Mouse (Mus musculus) adrenal gland, adult 18-20 months (tissue): ENCODE measurements around the gene Efcab6. TPM values are rescaled to one million over a fixed set of nuclear protein-coding genes. Genes with fewer than 3 reads are reported as not detected.

Experiments
- DNase-seq, 2 experiments: peaks; one replicate each; pipeline ENCODE4 v3.0.0; 2021 to 2022; ENCODE audit warnings: low spot score in 2 of 2
- total RNA-seq, 2 experiments: library from RNA; stranded (reverse); gene quantifications; 1 replicate in 1 of 2; 2 replicates in 1 of 2; pipeline ENCODE4 v1.2.3; 2021

Efcab6 gene
- total RNA-seq, 2 experiments from 2014 or later: not detected

DNA sequence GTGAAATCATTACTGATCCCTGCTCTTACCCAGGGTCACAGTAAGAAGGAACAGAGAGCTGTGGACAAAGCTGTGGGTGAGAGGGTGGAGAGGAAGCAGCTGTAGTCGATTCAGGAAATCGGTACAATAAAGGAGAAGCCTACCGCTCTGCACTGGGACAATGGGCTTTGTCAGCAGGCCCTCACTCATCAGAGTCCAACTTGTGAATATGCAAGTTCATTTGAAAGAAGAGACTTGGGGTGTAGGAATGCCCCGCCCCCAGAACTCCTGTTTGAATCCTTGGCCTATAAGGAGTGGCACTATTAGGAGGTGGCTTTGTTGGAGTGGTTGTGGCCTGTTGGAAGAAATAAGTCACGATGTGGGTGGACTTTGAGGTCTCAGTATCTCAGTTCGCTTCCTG, 86.3 kb downstream of the Efcab6 start:
- no peak for DNase-seq

DNA sequence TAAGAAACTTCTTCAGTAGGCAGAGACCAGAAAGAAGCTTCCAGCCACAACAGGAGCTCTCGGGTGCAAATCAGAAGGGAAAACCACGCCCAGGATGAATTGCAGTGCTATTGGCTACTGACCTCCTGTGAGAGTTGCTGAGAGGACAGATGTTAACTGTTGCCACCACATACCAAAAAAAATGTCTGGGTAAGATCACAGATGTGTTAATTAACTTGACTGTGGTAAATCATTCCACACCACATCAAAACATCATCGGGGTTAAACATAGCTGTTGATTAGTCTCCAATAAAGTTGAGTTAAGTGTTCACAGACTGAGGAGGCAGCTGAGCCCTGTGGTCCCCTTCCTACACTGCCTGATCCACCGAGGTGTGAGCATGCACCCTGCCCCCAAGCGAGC, 88.1 kb downstream of the Efcab6 start:
- DNase-seq: no peak

DNA sequence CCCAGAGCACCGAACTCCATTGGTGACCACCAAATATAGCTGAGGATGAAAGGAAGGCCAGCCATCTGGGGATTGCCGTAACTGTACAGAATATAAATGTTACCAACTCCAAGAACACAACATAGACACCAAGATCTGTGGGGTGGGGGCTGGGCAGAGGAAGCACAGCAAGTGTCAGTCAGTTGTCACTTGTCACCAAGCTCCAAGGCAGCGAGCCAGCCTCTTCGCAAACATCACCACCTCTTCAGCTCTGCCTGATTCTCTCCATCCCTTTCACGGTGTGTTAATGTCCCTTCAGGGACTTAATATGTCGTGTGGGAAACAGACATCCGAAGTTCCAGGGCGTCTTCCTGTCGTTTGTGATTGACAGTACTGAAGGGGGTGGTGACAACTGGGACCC, 93.0 kb downstream of the Efcab6 start:
- DNase-seq: no peak

DNA sequence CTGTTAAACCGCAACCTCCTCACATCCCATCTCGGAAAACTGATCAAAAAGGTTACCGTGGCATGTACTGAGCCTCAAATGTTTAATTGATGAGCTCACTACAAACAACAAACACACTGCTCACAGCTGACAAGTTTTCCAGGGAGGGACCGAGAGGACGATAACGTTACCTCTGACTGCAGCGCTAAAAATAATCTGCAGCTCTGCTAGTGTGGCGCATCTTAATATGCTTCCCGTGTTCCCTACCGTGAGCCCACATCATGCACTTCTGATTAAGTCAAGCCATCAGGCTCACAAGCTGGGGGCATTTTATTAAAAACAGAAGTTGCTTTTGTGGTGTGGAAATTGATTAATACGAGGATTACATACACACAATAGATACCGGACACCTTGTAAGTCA, 97.4 kb downstream of the Efcab6 start:
- DNase-seq: no peak

DNA sequence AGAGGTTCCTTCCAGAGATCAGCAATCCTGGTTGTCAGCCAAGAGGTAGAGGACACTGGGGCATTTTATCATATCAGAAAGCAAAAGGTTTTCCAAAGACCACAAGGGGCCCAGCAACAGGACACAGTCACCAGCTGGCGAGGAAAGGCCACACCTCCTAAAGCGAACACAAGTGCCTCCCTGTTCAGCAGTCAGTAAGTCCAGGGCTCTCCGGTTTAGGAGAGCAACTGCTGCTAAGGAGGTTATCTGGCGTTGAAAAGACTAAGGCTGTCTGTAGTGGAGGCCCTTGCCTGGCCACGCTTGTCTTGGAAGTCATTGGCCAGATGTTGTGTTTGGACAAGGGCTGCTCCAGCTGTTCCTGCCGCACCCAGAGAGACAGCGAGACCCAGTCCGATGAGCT, 100.1 kb downstream of the Efcab6 start:
- DNase-seq: no peak

DNA sequence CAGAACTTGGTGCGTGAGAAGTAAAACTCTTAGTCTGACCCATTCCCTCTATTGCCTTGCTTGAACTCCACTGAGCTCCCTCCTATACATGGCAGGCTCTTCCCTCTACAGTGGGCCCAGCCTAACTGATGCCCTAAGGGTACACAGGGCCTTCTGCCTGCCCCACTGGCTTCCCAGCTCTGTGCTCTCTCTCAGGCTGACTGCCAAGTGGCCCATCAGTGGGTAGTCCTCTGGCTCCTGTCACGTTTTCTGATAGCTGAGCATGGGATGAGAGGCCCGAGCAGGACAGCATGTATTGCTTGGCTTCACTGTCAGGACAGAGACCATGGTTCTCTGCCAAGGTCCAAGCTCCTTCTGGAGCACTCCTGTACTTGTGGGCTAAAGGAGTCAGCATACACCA, 106.8 kb downstream of the Efcab6 start:
- DNase-seq: no peak

DNA sequence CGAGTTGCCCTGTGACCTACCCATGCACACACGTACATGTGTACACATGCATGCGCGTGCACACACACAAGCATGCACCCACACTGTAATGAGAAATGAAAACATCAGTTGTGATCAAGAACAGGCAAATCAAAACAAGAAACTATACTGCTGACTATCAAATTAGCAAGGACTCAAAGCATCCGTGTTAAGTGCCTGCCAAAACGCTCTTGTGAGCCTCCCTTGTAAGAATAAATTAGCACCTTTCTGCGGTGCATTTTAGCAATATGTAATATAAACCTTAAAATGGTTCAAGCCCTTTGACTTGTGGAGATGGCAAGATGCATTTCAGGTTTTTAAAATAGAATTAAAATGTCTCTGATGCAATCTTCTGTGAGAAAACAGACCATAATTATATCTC, 108.2 kb downstream of the Efcab6 start:
- DNase-seq: no peak

DNA sequence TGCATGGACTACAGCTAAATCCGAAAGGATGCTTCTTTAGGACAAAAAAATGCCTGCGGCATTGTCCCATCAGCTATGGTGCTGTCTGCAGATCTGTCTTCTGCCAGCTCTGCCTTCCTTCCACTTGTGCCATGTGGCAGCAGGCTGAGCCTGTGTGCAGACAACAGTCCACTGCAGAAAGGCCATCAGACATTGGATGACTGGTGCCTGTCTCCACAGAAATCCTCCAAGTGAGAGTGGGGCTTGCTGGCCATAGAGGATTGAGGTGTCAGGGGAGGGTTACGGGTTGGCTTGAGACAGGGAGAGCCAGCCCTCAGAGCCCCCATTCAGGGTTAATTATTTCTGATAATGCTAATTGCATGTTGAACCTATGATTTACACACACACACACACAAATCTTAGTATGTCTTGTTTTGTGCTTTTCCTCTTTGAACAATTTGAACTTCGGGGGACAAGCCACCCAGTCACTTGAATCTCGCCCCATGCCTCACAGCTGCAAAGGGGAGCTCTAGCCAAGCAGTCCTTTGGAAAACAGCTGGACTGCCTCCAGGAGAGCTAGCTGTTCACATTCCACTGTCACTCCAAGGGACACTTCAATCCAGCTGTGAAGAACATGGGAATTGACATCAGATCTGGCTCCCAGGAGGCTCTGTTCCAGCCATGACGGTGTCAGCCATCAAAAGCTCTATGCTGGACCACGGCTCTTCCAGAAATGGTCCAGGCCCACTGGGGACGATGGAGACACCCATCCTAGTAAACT, 109.1 kb downstream of the Efcab6 start:
- no peak for DNase-seq

DNA sequence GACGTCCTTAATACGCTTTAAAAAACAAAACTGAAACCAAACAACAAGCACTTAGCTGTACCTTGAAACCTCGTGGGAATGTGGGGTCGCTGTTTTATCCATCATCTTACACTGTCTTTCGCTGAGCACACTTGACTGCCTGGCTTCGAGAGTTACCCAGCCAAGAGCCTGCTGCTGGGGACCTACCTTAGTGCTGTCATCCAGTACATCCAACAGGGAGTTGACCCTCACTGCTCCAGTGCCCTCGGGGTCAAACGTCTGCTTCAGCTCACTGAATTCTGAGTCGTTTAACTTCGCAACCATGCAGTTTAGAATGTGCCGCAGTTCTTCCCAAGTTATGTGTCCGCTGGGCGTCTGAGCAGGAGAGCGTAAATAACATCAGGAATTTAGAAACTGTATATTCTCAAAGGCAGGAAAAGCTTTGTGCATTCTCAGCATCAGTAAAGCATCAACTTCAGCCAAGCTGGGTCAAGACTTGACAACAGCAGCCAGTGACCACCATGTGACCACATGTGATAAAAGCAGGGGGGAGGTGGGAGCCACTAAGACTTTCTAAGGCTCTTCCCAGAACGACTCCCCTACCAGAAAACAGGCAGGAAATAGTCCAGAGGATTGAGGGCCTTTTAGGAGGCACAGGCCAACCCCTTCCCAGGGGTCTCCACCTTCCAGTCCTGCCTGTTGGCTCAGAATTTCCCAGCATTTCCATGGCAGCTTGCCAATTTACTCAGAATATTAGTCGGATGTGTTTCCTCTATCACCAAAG, 115.3 kb downstream of the Efcab6 start:
- DNase-seq: no peak

DNA sequence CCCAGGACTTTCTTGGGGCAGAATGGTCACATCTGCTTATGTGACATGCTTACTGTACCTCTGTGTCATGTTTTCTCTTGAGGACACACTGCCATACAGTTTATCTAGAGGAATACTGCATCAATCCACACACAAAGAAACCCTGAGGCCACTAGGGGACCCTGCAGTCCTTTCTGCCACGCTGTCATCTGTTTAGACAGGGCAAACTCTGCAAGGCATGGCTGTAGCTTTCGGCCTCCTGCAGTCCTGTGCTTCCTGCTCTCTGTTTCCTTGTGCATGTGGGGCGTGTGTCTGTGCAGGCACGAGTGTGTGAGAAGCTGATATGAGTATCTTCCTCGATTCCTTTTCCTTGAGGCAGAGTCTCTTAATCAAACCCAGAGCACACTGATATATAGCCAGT, 125.5 kb downstream of the Efcab6 start:
- DNase-seq: no peak

DNA sequence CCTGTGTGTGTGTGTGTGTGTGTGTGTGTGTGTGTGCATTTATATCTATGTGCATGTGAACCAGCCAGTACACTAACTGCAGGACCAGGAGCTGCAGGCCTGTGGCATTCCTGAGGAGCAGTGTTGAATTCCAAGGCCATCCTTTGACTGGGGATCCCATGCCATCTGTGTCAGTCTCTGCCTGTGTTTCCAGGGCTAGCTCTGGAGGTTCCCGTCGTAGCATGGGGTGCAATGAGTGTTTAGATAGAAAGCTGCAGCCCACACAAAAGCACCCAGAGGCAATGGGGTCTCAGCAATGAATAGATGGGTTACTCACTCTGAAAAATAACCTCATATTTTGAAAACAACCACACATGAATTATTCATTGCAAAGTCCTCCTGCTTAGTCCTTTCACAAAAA, 126.7 kb downstream of the Efcab6 start:
- DNase-seq: no peak

DNA sequence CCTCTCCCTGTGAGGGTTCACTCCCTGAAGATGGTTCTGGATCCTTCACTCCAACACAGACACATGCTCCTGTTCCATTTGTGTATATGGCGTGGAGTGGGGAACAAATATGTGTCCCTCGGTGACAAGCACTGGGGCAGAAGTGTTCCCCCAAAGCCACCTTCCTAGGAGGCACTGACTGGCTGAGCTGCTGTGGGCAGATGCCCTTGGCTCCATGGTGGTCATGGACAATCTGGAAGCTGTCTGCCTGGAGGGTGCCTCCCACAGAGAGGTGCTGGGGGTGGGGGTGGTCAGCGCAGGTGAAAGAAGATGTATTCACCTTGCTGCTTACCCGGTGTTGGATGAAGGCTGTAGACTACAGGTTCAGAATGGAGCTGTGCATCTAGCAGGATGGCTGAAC, 128.7 kb downstream of the Efcab6 start:
- no peak for DNase-seq

DNA sequence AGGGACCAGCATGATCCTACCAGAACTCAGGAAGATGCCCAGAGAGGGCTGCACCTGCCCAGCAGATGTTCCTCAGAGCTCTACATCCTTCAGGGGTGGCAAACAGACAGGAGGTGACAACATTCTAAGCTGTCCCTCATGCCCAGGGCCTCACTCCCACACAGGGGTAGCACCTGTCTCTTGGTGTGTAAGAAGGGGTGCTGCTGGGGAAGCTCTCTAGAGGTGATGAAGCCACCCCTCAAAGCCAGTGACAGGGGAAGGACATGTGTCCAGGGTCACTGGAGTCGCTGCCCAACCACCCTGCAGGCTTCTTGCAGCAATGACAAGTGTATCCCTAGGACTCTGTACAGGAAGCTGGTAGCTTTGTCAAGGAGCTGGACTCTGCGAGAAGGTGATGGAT, 130.4 kb downstream of the Efcab6 start:
- no peak for DNase-seq

DNA sequence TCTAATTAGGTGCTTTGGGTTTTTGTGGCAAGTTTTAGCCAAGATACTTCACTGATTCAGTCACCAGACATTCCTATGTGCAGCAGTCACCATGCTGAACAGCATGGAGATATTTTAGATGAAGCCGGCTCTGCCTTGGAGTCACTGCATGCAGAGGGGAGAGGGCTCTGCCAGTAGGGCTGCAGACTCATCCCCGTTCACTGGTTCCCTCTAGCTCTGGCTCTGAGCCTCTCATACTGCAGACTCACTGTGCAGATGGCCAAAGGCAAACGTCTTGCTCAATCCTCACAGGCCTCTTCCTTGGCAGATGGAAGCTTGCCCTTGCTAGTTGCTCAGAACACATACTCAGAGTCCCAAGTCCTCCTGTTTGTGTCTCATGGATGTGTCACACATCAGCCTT, 139.8 kb downstream of the Efcab6 start:
- DNase-seq: no peak

DNA sequence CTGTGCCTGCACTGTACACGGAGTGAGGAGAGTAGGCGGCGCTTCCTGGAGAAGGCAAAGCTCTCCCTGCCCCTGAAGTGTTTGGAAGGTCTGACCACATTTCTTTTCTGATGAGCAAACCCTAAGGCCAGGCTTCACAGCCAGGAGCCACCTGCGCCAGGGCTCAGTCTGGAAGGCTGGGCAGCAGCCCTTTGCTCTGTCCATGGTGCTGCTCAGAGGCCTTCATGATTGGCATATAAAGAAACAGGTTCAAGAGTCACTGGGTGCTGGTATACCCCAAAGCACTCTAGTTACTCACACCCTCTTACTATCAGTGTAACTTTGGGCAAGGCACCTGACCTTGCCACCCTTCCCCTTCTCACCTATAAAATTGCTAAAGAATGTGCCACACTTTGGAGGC, 140.5 kb downstream of the Efcab6 start:
- DNase-seq: peak; percentile 3 to 26

DNA sequence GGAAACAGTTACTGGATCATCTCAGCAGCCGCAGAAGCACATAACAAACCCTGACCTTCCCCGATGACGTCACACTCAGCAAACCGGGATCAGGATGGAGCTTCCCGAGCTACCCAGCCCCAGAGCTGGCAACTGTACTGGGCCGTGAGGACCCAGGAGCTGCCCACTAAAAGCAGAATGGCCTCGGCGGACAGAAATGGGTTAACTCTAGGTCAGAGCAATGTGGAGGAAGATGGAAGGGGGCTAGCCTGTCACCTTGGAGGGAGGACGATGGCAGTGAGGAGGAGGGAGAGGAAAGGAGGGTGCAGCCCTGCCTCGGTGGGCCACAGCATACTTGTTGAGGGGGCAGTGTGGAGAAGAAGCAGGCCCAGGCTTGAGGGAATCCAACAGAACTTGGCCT, 149.8 kb downstream of the Efcab6 start:
- no peak for DNase-seq

DNA sequence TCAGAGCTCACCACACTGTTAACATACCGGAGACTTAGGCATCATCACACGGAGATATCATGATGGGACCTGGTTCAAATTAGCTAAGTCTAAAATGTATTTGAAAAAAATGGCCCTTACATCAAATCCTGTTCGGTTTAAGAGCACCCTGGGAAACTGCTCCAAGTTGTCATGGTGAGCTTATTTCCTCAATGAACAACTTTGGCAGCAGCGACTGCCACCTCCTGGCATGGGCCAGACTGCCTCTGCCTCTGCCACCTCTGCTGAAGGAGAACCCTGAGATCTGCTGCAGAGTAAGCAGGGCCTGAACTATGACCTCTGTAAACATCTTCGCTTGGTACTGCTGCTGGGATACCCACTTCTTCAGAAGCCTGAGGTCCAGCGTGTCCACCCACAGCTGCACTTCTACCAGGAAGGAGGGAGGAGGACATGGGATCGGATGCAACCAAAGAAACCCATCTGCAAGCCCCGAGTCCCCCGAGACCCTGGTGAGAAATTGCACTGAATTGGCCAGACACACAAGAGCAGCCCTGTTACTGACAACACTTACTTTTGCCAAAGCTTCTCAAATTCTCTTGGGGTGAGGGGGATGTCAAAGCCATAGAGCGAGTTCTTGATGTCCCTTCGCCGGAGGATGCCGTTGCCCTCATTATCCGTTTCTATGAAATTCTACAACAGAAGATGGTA, 152.0 kb downstream of the Efcab6 start:
- no peak for DNase-seq

DNA sequence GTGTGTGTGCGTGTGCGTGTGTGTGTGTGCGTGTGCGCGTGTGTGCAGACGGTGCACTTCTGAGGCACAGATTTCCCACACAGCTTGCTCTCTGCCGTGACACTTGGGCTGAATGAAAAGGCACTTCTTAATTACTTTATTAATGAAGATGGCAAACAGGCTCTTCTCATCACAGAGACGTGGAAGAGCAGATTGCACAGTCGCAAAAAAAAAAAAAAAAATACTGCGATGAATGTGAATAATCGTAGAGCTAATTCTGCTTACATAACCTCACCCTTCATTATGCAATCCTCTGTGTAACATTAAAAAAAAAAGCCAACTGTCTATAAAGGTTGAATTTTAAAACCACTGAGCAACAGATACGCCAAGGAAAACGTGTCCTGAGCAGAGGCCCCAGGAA, 158.7 kb downstream of the Efcab6 start:
- DNase-seq: no peak

DNA sequence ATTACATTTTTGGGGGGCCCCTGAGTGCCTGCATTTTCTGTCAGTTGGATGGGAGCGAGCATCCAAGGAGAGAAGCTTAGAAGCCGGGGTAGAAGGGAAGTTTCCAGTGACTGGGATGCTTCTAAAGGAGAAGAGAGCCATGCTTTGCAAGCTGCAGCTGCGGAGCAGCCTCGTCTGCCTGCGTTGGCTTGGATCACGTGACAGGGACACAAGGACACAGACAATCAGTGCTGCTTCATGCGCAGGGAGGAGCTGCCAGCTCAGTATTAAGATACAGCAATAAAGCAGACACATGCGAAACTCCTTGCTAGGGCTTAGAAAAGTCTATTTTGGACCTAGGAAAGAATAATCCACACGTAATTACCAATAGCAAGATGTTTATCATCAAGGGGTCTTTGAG, 167.9 kb downstream of the Efcab6 start:
- DNase-seq: peak in 1 of 2 experiments; percentile 21

DNA sequence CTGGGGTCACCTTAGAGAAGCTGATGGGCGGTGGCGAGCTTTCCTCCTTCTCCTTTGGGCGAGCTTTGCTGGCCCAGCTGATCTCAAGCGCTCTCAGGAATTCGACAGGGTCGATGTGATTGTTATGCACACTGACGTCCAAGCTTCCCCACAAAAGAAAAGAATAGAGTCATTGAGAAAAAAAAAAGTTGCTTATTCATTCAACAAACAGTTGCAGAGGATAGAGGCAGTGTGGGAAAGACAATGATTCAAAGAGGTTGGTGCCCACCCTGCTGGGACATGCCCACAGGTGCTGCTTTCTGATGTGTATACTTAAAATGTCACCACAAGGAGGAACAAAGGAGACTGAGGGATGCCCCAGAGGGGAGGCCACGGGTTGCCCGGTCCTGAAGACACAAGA, 169.2 kb downstream of the Efcab6 start:
- no peak for DNase-seq

DNA sequence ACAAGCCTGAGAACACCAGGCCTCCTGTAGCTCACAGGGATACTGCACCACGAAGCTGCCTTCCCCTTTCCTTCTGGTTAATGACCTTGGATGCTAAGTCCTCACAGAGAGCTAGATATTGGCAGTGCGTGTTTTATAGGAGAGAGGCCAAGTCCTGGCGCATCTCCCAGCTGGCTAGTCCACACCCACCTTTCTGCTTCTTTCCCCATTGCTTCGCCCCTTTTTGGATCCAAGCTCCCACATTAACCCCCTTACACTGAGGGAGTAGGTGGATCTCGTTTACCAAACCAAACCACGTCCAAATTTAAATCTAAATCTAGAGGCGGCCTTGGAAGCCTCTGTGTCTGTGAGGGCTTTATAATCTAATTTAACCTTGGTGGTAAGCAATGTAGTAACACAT, 170.9 kb downstream of the Efcab6 start:
- DNase-seq: no peak

DNA sequence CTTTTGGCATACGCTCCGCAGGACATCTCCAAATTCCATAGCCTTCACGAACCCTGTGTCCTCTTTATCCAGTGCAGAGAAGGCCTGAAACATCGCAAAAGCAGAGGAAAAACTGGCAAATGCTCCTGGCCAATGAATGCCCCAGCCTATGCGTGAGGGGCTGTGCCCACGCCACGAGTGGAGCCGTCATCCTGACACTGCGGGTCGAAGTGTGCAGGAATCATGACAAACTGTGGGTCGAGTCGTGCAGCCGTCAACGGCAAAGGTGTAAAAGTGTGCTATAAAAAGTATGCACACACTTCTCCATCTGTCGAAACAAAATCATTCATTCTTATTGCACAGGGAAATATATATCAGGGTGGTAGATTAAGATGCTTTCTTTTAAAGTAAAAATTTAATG, 172.3 kb downstream of the Efcab6 start:
- DNase-seq: no peak
